Mouse (Mus musculus) liver, postnatal 0 days (tissue): ENCODE data around the gene Dmc1. TPM values are rescaled to one million over a fixed set of nuclear protein-coding genes. Genes with fewer than 3 reads are reported as not detected.

Source experiments
- ATAC-seq: fragments of 200-750 bp; cut with Nextera tagmentation; 2 replicates; pipeline ENCODE4 v1.8.0; 2017; ENCODE audit warnings: mild to moderate bottlenecking, moderate library complexity
- DNase-seq: peaks from one replicate; pipeline ENCODE4 v3.0.0-alpha.2; 2016
- H3K27ac ChIP-seq: fragments of 300-500 bp; sonication (generic); 2 replicates; pipeline ENCODE4 v1.5.1; 2014; ENCODE audit warnings: antibody characterized with exemption, moderate library complexity, mild to moderate bottlenecking, low read depth
- H3K27me3 ChIP-seq: fragments of 300-500 bp; sonication (generic); 2 replicates; pipeline ENCODE4 v1.6.1; 2014; ENCODE audit warnings: low read length, control low read depth, mixed read lengths; ENCODE audit not compliant: insufficient read depth
- H3K36me3 ChIP-seq: fragments of 300-500 bp; sonication (generic); replicated peaks from 2 replicates; pipeline ENCODE4 v1.6.1; 2014; ENCODE audit warnings: mild to moderate bottlenecking, control low read depth, low read length, moderate library complexity, mixed read lengths; ENCODE audit not compliant: insufficient read depth
- H3K4me1 ChIP-seq: fragments of 300-500 bp; sonication (generic); 2 replicates; pipeline ENCODE4 v1.6.1; 2014; ENCODE audit warnings: antibody characterized with exemption, mild to moderate bottlenecking, control low read depth; ENCODE audit not compliant: insufficient read depth
- H3K4me2 ChIP-seq: fragments of 300-500 bp; sonication (generic); 2 replicates; pipeline ENCODE4 v1.6.1; 2014; ENCODE audit warnings: low read depth, mild to moderate bottlenecking, low read length, moderate library complexity, mixed read lengths
- H3K4me3 ChIP-seq: fragments of 300-500 bp; sonication (generic); 2 replicates; pipeline ENCODE4 v1.5.1; 2014; ENCODE audit warnings: low read depth, low read length
- H3K9ac ChIP-seq: fragments of 300-500 bp; sonication (generic); replicated peaks from 2 replicates; pipeline ENCODE4 v1.6.1; 2014; ENCODE audit warnings: mild to moderate bottlenecking, moderate library complexity
- H3K9me3 ChIP-seq: fragments of 300-500 bp; sonication (generic); 2 replicates; pipeline ENCODE4 v1.6.1; 2016; ENCODE audit warnings: mild to moderate bottlenecking, control low read depth, low read length, mixed read lengths
- CTCF ChIP-seq: sonication (generic); IDR thresholded peaks from 2 replicates; pipeline ENCODE4 v1.5.1; 2016; ENCODE audit warnings: antibody characterized with exemption, low read depth
- EP300 ChIP-seq: IDR thresholded peaks from 2 replicates; pipeline ENCODE4 v1.6.1; 2016; ENCODE audit warnings: antibody characterized with exemption, low read depth, mild to moderate bottlenecking
- WGBS: fragments of 180-500 bp; shearing (Covaris S2); extraction: QIAGEN DNeasy Blood & Tissue Kit; methylation state at CpG from one replicate; pipeline ENCODE4 v1.1.7; 2014; ENCODE audit not compliant: insufficient replicate concordance; 5-methylcytosine and 5-hydroxymethylcytosine counted together
- polyA plus RNA-seq: library from polyadenylated mRNA; unstranded; fragments of >200 nt; fragmentation: Nextera tagmentation; extraction: Ambion mirVana; gene quantifications from 2 replicates; pipeline ENCODE4 v1.2.1, GENCODE M21; 2015

Dmc1 gene
- polyA plus RNA-seq, 1 experiment from 2014 or later, result 0.25 TPM

GRCm38 (mm10) chr15:79576947-79577346 is 28.0 kb downstream of the Dmc1 start:
- H3K4me3 ChIP-seq, result no peak overlapping the region
- H3K9me3 ChIP-seq, result no peaks in the 10 kb centered on the region
- H3K27ac ChIP-seq, result no peak overlapping the region
- no peaks in the 10 kb centered on the region for H3K36me3 ChIP-seq
- no peaks in the 10 kb centered on the region for H3K27me3 ChIP-seq
- no peak overlapping the region for H3K9ac ChIP-seq
- no peaks in the 10 kb centered on the region for H3K4me1 ChIP-seq
- ATAC-seq (no peak), DNase-seq (no peak)
- no peak for TF ChIP-seq CTCF
- TF ChIP-seq EP300, result no peak
- no peak overlapping the region for H3K4me2 ChIP-seq
- WGBS, result 79% methylated on average over 2 of the region's 2 CpGs

GRCm38 (mm10) chr15:79575543-79576222 is 29.2 kb downstream of the Dmc1 start:
- no peaks in the 10 kb centered on the region for H3K36me3 ChIP-seq
- H3K9ac ChIP-seq, result no peak overlapping the region
- WGBS, result 36% methylated on average over 1 of the region's 1 CpGs
- DNase-seq, result no peak
- no peaks in the 10 kb centered on the region for H3K4me1 ChIP-seq
- TF ChIP-seq EP300, result no peak
- no peak for TF ChIP-seq CTCF
- no peaks in the 10 kb centered on the region for H3K9me3 ChIP-seq
- ATAC-seq, result no peak
- H3K4me2 ChIP-seq, result no peak overlapping the region
- no peak overlapping the region for H3K27ac ChIP-seq
- no peak overlapping the region for H3K4me3 ChIP-seq
- no peaks in the 10 kb centered on the region for H3K27me3 ChIP-seq

- H3K27me3 ChIP-seq, result no peaks in the 10 kb centered on the region
- no peaks in the 10 kb centered on the region for H3K9me3 ChIP-seq
- H3K36me3 ChIP-seq, result no peaks in the 10 kb centered on the region
- no peak for TF ChIP-seq EP300
- TF ChIP-seq CTCF, result no peak
- DNase-seq, result no peak
- 70% methylated on average over 9 of the region's 9 CpGs for WGBS
- no peaks in the 10 kb centered on the region for H3K4me1 ChIP-seq
- no peak overlapping the region for H3K4me3 ChIP-seq
- no peak for ATAC-seq
- no peak overlapping the region for H3K9ac ChIP-seq
- H3K4me2 ChIP-seq, result no peak overlapping the region
- H3K27ac ChIP-seq, result no peak overlapping the region
These were observed 42.5 kb downstream of the Dmc1 start for GRCm38 (mm10) chr15:79562417-79562816.

- 64% methylated on average over 3 of the region's 3 CpGs for WGBS
- TF ChIP-seq CTCF, result no peak
- no peak for TF ChIP-seq EP300
- no peak for ATAC-seq
These were observed 45.3 kb downstream of the Dmc1 start for GRCm38 (mm10) chr15:79559649-79560048.

GRCm38 (mm10) chr15:79552566-79552965 is 52.3 kb downstream of the Dmc1 start:
- TF ChIP-seq CTCF, result no peak
- no peak for TF ChIP-seq EP300
- ATAC-seq (no peak), DNase-seq (no peak)
- Histone ChIP-seq H3K36me3 (no peaks in the 10 kb centered on the region), H3K4me2 (no peak overlapping the region), H3K9me3 (no peaks in the 10 kb centered on the region), H3K27ac (no peak overlapping the region), H3K27me3 (no peaks in the 10 kb centered on the region), H3K4me3 (no peak overlapping the region), H3K9ac (no peak overlapping the region), H3K4me1 (no peaks in the 10 kb centered on the region)
- WGBS, result 81% methylated on average over 5 of the region's 5 CpGs

More at GRCm38 (mm10) chr15:79559649-79560048, 45.3 kb downstream of the Dmc1 start:
- Histone ChIP-seq H3K4me3 (no peak overlapping the region), H3K27ac (no peak overlapping the region), H3K9me3 (no peaks in the 10 kb centered on the region), H3K4me1 (no peaks in the 10 kb centered on the region), H3K36me3 (no peaks in the 10 kb centered on the region), H3K4me2 (no peak overlapping the region), H3K9ac (no peak overlapping the region), H3K27me3 (no peaks in the 10 kb centered on the region)
- DNase-seq, result no peak

- no peak for TF ChIP-seq CTCF
- no peak for TF ChIP-seq EP300
- no peaks in the 10 kb centered on the region for H3K27me3 ChIP-seq
- H3K27ac ChIP-seq, result no peak overlapping the region
- no peak overlapping the region for H3K4me2 ChIP-seq
- no peak overlapping the region for H3K4me3 ChIP-seq
- DNase-seq, result no peak
- 91% methylated on average over 2 of the region's 2 CpGs for WGBS
- H3K9me3 ChIP-seq, result no peaks in the 10 kb centered on the region
- no peak for ATAC-seq
- H3K36me3 ChIP-seq, result peaks cover 11% of the 10 kb centered on the region
- no peak overlapping the region for H3K9ac ChIP-seq
- peaks cover 16% of the 10 kb centered on the region for H3K4me1 ChIP-seq
These were observed 56.7 kb downstream of the Dmc1 start for GRCm38 (mm10) chr15:79548226-79548625.
